Mouse (Mus musculus): ENCODE data around the gene Klc1.

- TF ChIP-seq TCF12 (IDR thresholded peaks at IDR 0.05; ENCODE audit: insufficient read depth, poor library complexity, severe bottlenecking), result no peak
- no peak for TF ChIP-seq E2F4 (IDR thresholded peaks at IDR 0.05; ENCODE audit: insufficient read depth)
- TF ChIP-seq CEBPB (IDR thresholded peaks at IDR 0.05; ENCODE audit: insufficient read depth, poor library complexity, severe bottlenecking), result no peak
- no peak for TF ChIP-seq POLR2A (IDR thresholded peaks at IDR 0.05; ENCODE audit: insufficient read length, low read depth)
- no peak for TF ChIP-seq MAX (IDR thresholded peaks at IDR 0.05; ENCODE audit: low read depth)
- TF ChIP-seq POLR2AphosphoS2 (IDR thresholded peaks at IDR 0.05; ENCODE audit: insufficient read length, low read depth), result no peak
- no peak for TF ChIP-seq MYOD1 (IDR thresholded peaks at IDR 0.05; ENCODE audit: control insufficient read depth in 1 of 3, insufficient read length in 2 of 3, low read depth in 2 of 3)
- TF ChIP-seq USF1 (IDR thresholded peaks at IDR 0.05; ENCODE audit: low read depth), result no peak
These were observed 9.8 kb downstream of the Klc1 start for GRCm38 (mm10) chr12:111768322-111768928.

Data from myocyte (in vitro differentiated cells).